Mouse (Mus musculus) heart, adult 8-10 months (tissue): ENCODE data around the gene Ythdf1. TPM values are rescaled to one million over a fixed set of nuclear protein-coding genes. Genes with fewer than 3 reads are reported as not detected.
A peak's percentile ranks its signal among the peaks of the same experiment; 100 is the strongest.

ENCODE experiments used
- DNase-seq: peaks from one replicate; pipeline ENCODE4 v3.0.0; 2022; ENCODE audit warnings: low spot score
- total RNA-seq, 4 experiments: library from RNA; stranded (reverse); gene quantifications; 2 replicates each; pipeline ENCODE4 v1.2.4; 2022

Gene Ythdf1
- total RNA-seq, 4 experiments from 2014 or later: 28.5 to 31.4 (median 30.5) TPM

GRCm38 (mm10) chr2:180910928-180911327 is 9.8 kb downstream of the Ythdf1 start:
- DNase-seq: no peak

GRCm38 (mm10) chr2:180905556-180906221 is 15.1 kb downstream of the Ythdf1 start:
- no peak for DNase-seq

GRCm38 (mm10) chr2:180904435-180905208 is 16.1 kb downstream of the Ythdf1 start:
- DNase-seq: no peak

- DNase-seq: no peak
Observed at GRCm38 (mm10) chr2:180902086-180902485, 18.7 kb downstream of the Ythdf1 start.

- no peak for DNase-seq
Observed at GRCm38 (mm10) chr2:180897857-180898256, 22.9 kb downstream of the Ythdf1 start.

GRCm38 (mm10) chr2:180896819-180897625 is 23.7 kb downstream of the Ythdf1 start:
- DNase-seq: no peak

- DNase-seq: no peak
Observed at GRCm38 (mm10) chr2:180895837-180896525, 24.8 kb downstream of the Ythdf1 start.

GRCm38 (mm10) chr2:180895321-180895720 is 25.4 kb downstream of the Ythdf1 start:
- DNase-seq: no peak

- DNase-seq: no peak
Observed at GRCm38 (mm10) chr2:180894734-180895133, 26.0 kb downstream of the Ythdf1 start.

GRCm38 (mm10) chr2:180894029-180894623 is 26.6 kb downstream of the Ythdf1 start:
- peak; percentile 13 for DNase-seq

- no peak for DNase-seq
Observed at GRCm38 (mm10) chr2:180893537-180894028, 27.2 kb downstream of the Ythdf1 start.

- DNase-seq: no peak
Observed at GRCm38 (mm10) chr2:180892841-180893521, 27.8 kb downstream of the Ythdf1 start.

GRCm38 (mm10) chr2:180891835-180892323 is 28.9 kb downstream of the Ythdf1 start:
- no peak for DNase-seq

- no peak for DNase-seq
Observed at GRCm38 (mm10) chr2:180891075-180891834, 29.5 kb downstream of the Ythdf1 start.

- DNase-seq: no peak
Observed at GRCm38 (mm10) chr2:180890422-180891074, 30.2 kb downstream of the Ythdf1 start.

GRCm38 (mm10) chr2:180889921-180890280 is 30.8 kb downstream of the Ythdf1 start:
- no peak for DNase-seq

- no peak for DNase-seq
Observed at GRCm38 (mm10) chr2:180889271-180889920, 31.4 kb downstream of the Ythdf1 start.

- no peak for DNase-seq
Observed at GRCm38 (mm10) chr2:180885270-180885669, 35.5 kb downstream of the Ythdf1 start.
